Mouse (Mus musculus) lung, postnatal 25 days (tissue): Measurements from ENCODE around the gene Psmd12.

Experiments used
- DNase-seq: peaks from one replicate; pipeline ENCODE4 v3.0.0; 2022; ENCODE audit warnings: low spot score

The Psmd12 gene

DNA sequence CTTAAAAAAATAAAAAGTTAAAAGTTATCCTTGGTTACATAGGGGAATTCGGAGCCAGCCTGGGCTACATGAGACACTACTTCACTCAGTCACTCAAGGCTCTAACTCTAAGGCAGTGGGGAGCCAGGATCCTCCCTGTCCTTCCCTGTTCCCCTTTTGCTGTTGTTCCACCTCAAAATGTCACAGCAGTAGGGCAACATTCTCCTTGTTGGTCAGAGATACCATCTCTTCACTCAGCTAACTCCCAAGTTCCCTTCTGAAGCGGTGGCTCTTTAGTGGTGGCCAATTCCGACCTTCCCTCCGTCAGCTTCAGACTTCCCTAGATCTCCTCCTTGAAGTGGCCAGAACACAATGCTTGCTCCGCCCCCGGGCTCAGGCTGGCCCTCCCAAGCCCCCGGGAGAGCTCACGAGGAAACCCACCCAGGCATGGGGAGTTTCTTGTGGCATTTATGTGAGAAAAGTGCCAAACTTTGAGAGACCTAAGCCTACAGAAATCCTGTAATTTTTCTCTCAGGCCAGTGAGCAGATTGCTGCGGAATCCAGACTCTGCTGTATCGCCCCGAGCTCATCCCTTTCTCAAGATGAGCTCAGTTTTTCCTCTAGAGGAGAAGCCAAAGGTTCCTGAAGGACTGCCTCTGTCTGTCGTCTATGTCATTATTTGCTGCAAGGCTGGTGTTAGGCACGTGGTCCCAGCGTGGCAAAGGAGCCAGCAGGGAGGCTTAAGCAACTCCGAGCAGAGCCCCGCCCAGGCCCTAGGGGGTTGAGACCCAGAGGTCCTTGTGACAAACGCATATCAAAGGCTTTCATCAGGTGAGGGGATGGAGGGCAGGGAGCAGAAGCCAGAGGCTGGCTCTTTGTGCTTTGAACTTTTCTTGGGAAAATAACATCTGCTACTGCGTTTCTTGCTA, 31.3 kb downstream of the Psmd12 start:
- DNase-seq, result peak; percentile 30

DNA sequence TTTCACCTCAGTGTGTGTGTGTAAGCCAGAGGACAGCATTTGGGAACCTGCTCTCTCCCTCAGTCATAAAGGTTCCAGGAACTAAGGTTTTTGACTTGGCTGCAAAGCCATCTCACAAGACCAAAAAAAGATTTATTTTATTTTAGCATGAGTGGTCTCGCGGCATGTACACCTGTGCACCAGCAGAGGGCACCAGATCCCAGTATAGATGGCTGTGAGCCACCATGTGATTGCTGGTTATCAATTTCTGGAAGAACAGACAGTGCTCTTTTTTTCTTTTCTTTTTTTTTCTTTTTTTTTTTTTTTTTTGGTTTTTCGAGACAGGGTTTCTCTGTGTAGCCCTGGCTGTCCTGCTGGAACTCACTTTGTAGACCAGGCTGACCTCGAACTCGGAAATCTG, 32.7 kb downstream of the Psmd12 start:
- DNase-seq, result peak; percentile 58

- no peak for DNase-seq
Observed at GRCm38 (mm10) chr11:107513047-107513446, 33.8 kb downstream of the Psmd12 start.

DNA sequence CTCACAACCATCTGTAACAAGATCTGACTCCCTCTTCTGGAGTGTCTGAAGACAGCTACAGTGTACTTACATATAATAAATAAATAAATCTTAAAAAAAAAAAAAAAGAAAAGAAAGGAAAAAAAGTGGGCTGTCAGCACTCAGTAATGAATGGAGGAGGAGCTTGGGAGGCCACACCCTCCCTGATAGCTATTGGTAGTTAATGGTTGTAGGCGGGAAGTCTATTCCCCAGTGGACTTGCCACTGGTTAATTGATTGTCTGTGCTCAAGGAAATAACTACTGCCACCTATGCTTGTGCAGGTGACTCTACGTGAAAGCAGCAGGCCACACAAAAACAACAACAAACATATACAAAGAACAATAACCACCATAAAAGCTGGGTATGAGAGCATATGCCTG, 37.1 kb downstream of the Psmd12 start:
- DNase-seq, result no peak

DNA sequence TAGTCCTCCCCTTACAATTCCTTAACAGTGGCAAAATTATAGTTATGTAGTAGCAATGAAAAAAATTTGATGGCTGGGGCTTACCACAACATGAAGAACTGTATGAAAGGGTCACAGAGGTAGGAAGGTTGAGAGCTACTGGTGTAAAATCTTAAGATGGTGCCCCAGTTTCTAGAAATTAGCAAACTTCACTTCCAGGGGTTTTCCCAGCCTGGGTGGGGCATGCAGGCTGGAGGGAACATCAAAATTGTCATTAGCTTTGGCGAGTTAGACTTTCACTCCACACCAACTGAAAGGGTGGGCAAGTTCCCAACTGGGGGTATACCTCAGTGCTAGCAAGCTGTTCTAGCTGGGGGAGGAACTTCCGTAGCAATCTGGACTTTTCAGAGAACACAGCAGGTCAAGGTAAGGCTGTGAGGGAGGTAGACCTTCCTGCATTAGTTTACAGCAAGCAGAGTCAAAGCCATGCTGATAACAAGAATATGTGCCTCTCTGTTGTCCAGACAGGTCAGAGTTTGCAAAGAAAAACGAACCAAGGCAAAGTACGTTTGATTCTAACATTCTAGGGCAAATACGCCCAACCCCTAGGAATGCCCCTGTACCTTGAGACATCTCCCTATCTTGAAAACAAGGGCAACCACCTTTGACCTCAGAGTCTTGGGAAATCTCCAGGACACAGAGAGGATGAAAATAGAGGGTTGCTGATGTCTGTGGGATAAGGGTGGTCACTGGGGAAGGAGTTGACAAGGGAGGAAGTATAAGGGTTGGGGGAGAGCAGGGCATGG, 39.6 kb downstream of the Psmd12 start:
- no peak for DNase-seq

DNA sequence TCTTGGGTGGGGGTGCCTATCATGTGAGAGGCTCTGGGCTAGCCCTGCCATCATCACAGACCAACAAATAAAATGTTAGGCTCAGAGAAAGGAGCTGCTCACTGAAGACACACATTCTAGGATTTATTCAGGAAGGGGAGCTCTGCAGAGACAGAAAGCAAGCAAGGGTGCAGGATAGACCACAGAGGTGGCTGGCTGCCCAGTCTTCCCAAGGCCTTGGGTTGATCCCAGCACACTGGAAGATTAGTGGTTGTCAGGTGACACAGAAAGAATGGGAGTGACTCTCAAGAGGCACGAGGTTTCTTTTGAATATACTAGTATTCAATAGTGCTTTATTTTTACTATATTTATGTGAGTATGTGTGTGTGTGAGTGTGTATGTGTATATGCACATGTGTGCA, 41.9 kb downstream of the Psmd12 start:
- no peak for DNase-seq

DNA sequence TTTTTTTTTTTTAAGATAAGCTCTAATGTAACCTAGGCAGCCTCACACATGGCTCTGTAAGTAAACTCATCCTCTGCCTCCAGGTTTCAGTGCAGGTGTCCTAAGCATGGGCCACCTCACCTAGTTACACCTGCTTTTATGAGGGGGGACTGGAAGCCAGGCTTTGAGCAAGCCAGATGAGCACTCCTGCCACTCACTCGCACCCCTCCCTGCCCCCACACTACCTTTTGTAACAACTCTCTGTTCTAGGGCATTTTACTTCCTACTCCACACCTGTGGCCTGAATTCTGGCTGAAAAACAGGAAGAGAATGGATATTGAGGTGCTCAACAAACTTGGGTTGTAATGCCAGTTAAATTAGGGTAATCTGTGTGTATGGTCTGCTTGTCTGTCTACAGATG, 45.7 kb downstream of the Psmd12 start:
- DNase-seq, result no peak

DNA sequence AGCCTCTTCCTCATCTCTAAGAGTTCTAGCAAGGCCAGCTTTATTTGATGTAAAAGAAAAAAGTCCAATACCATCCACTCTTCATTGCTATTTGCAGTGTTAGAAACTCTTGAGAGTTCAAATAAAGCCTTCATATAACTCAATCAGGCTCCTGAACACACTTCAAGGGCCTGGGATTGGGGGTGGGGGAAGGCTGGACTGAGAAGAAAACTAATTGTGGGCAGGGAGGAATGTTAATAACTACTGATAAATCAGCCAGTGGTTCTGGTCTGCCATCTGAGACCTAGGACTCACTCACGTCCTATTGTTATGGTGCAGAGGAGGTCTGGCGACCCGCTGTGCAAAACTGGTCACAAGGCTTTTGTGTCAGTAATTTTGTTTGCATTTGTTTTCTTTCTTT, 48.3 kb downstream of the Psmd12 start:
- no peak for DNase-seq

DNA sequence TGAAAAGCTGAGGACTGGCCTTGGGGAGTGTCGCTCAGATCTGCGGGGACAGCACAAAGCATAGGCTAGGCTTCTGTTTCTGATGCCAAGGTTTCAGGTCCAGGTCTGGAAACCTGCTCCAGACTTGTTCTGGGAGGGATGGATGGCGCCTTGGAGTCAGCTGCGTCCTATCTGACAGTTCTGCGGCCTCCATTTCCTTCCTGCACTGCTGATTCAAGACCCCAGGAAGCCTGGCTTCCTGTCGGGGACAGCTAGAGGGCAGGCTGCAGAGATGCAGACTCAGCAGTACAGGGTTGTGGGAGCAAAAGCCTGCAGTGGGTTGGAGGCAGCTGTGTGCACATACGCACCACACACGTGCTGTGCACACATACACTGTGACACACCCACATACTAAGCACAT, 50.0 kb downstream of the Psmd12 start:
- peak; percentile 21 for DNase-seq

- DNase-seq, result no peak
Observed at GRCm38 (mm10) chr11:107531445-107531844, 52.2 kb downstream of the Psmd12 start.

- no peak for DNase-seq
Observed at GRCm38 (mm10) chr11:107532271-107532670, 53.0 kb downstream of the Psmd12 start.

DNA sequence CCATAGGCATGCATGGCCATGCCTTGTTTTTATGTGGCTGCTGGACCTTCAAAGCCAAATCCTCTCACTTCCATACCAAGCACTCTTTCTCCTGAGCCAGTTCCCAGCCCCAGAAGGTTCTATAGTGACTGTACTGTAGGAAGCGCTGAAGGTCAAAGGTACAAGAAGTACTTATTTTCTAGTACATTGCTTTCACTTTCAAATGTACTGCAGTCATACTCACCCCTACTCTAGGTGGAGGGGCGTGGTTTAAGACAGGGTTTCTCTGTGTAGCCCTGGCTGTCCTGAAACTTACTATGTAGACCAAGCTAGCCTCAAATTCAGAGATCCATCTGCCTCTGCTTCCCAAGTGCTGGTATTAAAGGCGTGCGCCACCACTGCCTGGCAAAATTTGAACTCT, 59.7 kb downstream of the Psmd12 start:
- DNase-seq, result no peak

GRCm38 (mm10) chr11:107540339-107540738, 61.1 kb downstream of the Psmd12 start:
- no peak for DNase-seq

GRCm38 (mm10) chr11:107545747-107546476, 66.6 kb downstream of the Psmd12 start:
- peak; percentile 32 for DNase-seq

- no peak for DNase-seq
Observed at GRCm38 (mm10) chr11:107546667-107547301, 67.5 kb downstream of the Psmd12 start.

DNA sequence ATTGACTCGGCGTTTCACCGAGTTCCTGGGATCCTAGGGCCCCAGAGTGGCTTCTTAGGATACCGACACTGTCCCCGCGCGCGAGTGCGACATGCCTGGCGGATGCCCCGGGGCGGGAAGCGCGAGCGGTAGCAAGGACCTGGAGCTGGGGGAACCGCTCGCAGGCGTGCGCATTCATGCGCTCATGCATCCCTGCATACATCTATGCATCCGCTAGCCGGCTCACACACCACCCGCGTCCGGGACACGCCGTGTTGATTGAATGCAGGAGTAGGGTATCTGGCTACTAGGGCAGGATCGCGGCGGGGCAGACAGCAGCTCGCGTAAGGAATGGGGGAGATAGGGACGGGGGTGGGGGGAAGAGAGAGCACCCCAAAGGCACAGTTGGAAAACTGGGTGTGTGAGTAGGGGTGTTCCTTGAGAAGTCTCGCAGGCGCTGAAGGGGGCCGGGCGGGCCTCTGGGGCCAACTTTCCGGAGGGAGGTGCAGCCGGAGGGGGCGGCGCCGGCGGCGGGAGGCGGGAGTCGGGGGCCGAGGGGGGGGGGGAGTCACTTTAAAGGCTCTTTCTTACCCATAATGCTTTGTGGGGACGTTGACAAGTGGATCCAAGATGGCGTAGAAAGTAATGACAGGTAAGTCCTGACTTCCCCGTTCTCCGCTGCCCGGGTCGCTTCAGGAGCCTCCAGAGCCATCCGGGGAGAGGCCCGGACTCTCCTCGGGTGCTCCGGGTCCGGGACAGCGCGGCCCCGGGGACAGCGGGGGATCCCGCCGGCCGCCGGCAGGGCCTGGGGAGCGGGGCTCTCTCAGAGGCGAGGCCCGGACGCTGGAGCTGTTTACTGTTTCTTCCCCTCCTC, 68.3 kb downstream of the Psmd12 start, which contains the start of gene Helz:
TSS of gene Helz (plus strand) at position 580 of the 853 bp plus-strand sequence.
- peak; percentile 68 for DNase-seq

- DNase-seq, result no peak
Observed at GRCm38 (mm10) chr11:107548204-107548975, 69.1 kb downstream of the Psmd12 start.
